Mouse (Mus musculus): ENCODE data around the gene Khk. TPM values are rescaled to one million over a fixed set of nuclear protein-coding genes. Genes with fewer than 3 reads are reported as not detected.

Gene Khk
- polyA plus RNA-seq, 1 experiment from 2014 or later = 25.5 TPM

- 1% methylated on average over 41 of the region's 42 CpGs for WGBS
- ATAC-seq (ENCODE audit: insufficient read depth, low FRiP score, low read depth) = peak; percentile 13
- Histone ChIP-seq H3K27me3 (replicated peaks) (no peaks in the 10 kb centered on the region), H3K4me2 (peak overlapping the region; percentile 84), H3K4me3 (replicated peaks) (peak overlapping the region; percentile 84), H3K9ac (peak overlapping the region; percentile 65), H3K27ac (peak overlapping the region; percentile 99), H3K4me1 (peaks cover 15% of the 10 kb centered on the region), H3K36me3 (peaks cover 27% of the 10 kb centered on the region), H3K9me3 (no peaks in the 10 kb centered on the region)
Measured at GRCm38 (mm10) chr5:30889088-30889754, 32.0 kb upstream of the Khk start.

GRCm38 (mm10) chr5:30890375-30890774, 30.9 kb upstream of the Khk start:
- Histone ChIP-seq H3K4me3 (replicated peaks) (peak overlapping the region; percentile 84), H3K27ac (peak overlapping the region; percentile 99)

GRCm38 (mm10) chr5:30901860-30902259, 19.4 kb upstream of the Khk start:
- Histone ChIP-seq H3K36me3 (peaks cover 19% of the 10 kb centered on the region; the same call in 1 of the 2 replicates), H3K9ac (no peak overlapping the region), H3K4me3 (replicated peaks) (no peak overlapping the region), H3K27me3 (replicated peaks) (no peaks in the 10 kb centered on the region), H3K4me1 (peaks cover 14% of the 10 kb centered on the region), H3K27ac (no peak overlapping the region), H3K4me2 (no peak overlapping the region), H3K9me3 (no peaks in the 10 kb centered on the region)
- ATAC-seq (ENCODE audit: insufficient read depth, low FRiP score, low read depth) = no peak
- 83% methylated on average over 5 of the region's 5 CpGs for WGBS

More at GRCm38 (mm10) chr5:30890375-30890774, 30.9 kb upstream of the Khk start:
- ATAC-seq (ENCODE audit: insufficient read depth, low FRiP score, low read depth) = no peak
- no peaks in the 10 kb centered on the region for H3K9me3 ChIP-seq
- peaks cover 36% of the 10 kb centered on the region for H3K36me3 ChIP-seq
- no peak overlapping the region; the same call in 1 of the 2 replicates for H3K9ac ChIP-seq
- H3K4me2 ChIP-seq = peak overlapping the region; percentile 84
- no peaks in the 10 kb centered on the region for H3K27me3 ChIP-seq (replicated peaks)
- H3K4me1 ChIP-seq = peaks cover 15% of the 10 kb centered on the region
- 67% methylated on average over 7 of the region's 7 CpGs for WGBS

GRCm38 (mm10) chr5:30907413-30908059, 13.7 kb upstream of the Khk start, which contains the start of gene Ost4:
Gene Ost4 (minus strand): TSS chr5:30907788.
- Histone ChIP-seq H3K36me3 (peaks cover 16% of the 10 kb centered on the region; the same call in 1 of the 2 replicates), H3K4me2 (peak within 1 kb of the TSS; percentile 89), H3K4me1 (peaks cover 47% of the 10 kb centered on the region), H3K9me3 (no peaks in the 10 kb centered on the region), H3K4me3 (replicated peaks) (peak within 1 kb of the TSS; percentile 66), H3K9ac (peak within 1 kb of the TSS; percentile 59), H3K27me3 (replicated peaks) (no peaks in the 10 kb centered on the region), H3K27ac (peak within 1 kb of the TSS; percentile 99)
- ATAC-seq (ENCODE audit: insufficient read depth, low FRiP score, low read depth) = peak; percentile 94
- under 1% methylated on average over 58 of the region's 58 CpGs for whole genome bisulfite sequencing

GRCm38 (mm10) chr5:30908426-30909299, 12.6 kb upstream of the Khk start:
- Histone ChIP-seq H3K4me3 (replicated peaks) (peak overlapping the region; percentile 66), H3K36me3 (peaks cover 16% of the 10 kb centered on the region; the same call in 1 of the 2 replicates), H3K9me3 (no peaks in the 10 kb centered on the region), H3K27me3 (replicated peaks) (no peaks in the 10 kb centered on the region), H3K27ac (peak overlapping the region; percentile 99), H3K9ac (peak overlapping the region; percentile 45; the same call in 1 of the 2 replicates), H3K4me2 (peak overlapping the region; percentile 89), H3K4me1 (peaks cover 51% of the 10 kb centered on the region)
- ATAC-seq (ENCODE audit: insufficient read depth, low FRiP score, low read depth) = peak; percentile 57
- 23% methylated on average over 13 of the region's 13 CpGs for WGBS

- Histone ChIP-seq H3K36me3 (peaks cover 11% of the 10 kb centered on the region; the same call in 1 of the 2 replicates), H3K9ac (no peak overlapping the region)
Measured at GRCm38 (mm10) chr5:30909300-30909659, 12.0 kb upstream of the Khk start.

GRCm38 (mm10) chr5:30909863-30910262, 11.4 kb upstream of the Khk start:
- Histone ChIP-seq H3K9ac (no peak overlapping the region), H3K9me3 (no peaks in the 10 kb centered on the region), H3K4me3 (replicated peaks) (no peak overlapping the region), H3K27me3 (replicated peaks) (no peaks in the 10 kb centered on the region), H3K27ac (peak overlapping the region; percentile 99), H3K4me1 (peaks cover 51% of the 10 kb centered on the region), H3K4me2 (no peak overlapping the region), H3K36me3 (peaks cover 6% of the 10 kb centered on the region; the same call in 1 of the 2 replicates)
- ATAC-seq (ENCODE audit: insufficient read depth, low FRiP score, low read depth) = no peak
- 76% methylated on average over 7 of the region's 7 CpGs for WGBS

More at GRCm38 (mm10) chr5:30909300-30909659, 12.0 kb upstream of the Khk start:
- Histone ChIP-seq H3K4me2 (peak overlapping the region; percentile 89; the same call in 1 of the 2 replicates), H3K4me3 (replicated peaks) (no peak overlapping the region), H3K4me1 (peaks cover 51% of the 10 kb centered on the region), H3K27me3 (replicated peaks) (no peaks in the 10 kb centered on the region), H3K27ac (peak overlapping the region; percentile 99), H3K9me3 (no peaks in the 10 kb centered on the region)
- 23% methylated on average over 7 of the region's 7 CpGs for WGBS
- no peak for ATAC-seq (ENCODE audit: insufficient read depth, low FRiP score, low read depth)

GRCm38 (mm10) chr5:30910481-30910880, 10.8 kb upstream of the Khk start:
- H3K9me3 ChIP-seq = no peaks in the 10 kb centered on the region
- H3K27ac ChIP-seq = peak overlapping the region; percentile 68; the same call in 1 of the 2 replicates
- peaks cover 51% of the 10 kb centered on the region for H3K4me1 ChIP-seq
- no peaks in the 10 kb centered on the region for H3K36me3 ChIP-seq
- no peak overlapping the region for H3K9ac ChIP-seq
- H3K27me3 ChIP-seq (replicated peaks) = no peaks in the 10 kb centered on the region
- H3K4me2 ChIP-seq = no peak overlapping the region
- no peak for ATAC-seq (ENCODE audit: insufficient read depth, low FRiP score, low read depth)
- H3K4me3 ChIP-seq (replicated peaks) = no peak overlapping the region

GRCm38 (mm10) chr5:30912156-30912555, 9.1 kb upstream of the Khk start:
- no peak for ATAC-seq (ENCODE audit: insufficient read depth, low FRiP score, low read depth)
- H3K4me1 ChIP-seq = peaks cover 55% of the 10 kb centered on the region
- no peak overlapping the region for H3K4me2 ChIP-seq
- H3K4me3 ChIP-seq (replicated peaks) = no peak overlapping the region
- no peak overlapping the region for H3K9ac ChIP-seq
- no peaks in the 10 kb centered on the region for H3K27me3 ChIP-seq (replicated peaks)
- H3K27ac ChIP-seq = peak overlapping the region; percentile 95
- WGBS = 48% methylated on average over 5 of the region's 5 CpGs
- H3K36me3 ChIP-seq = 0 out of 2 replicates have a peak, but pooled peaks cover 4% of the 10 kb centered on the region
- H3K9me3 ChIP-seq = no peaks in the 10 kb centered on the region

- H3K36me3 ChIP-seq = peaks cover 13% of the 10 kb centered on the region
- 16% methylated on average over 13 of the region's 13 CpGs for WGBS
- H3K27ac ChIP-seq = peak within 1 kb of the TSS; percentile 95
- no peaks in the 10 kb centered on the region for H3K27me3 ChIP-seq (replicated peaks)
- peak within 1 kb of the TSS; percentile 81 for H3K4me2 ChIP-seq
- H3K4me3 ChIP-seq (replicated peaks) = peak within 1 kb of the TSS; percentile 53
- peaks cover 64% of the 10 kb centered on the region for H3K4me1 ChIP-seq
- peak within 1 kb of the TSS; percentile 61 for H3K9ac ChIP-seq
- H3K9me3 ChIP-seq = no peaks in the 10 kb centered on the region
- peak; percentile 63 for ATAC-seq (ENCODE audit: insufficient read depth, low FRiP score, low read depth)
Measured at GRCm38 (mm10) chr5:30913060-30913841, 8.0 kb upstream of the Khk start, which contains the start of gene Emilin1. Gene Emilin1 (plus strand): TSS chr5:30913402.
